Mouse (Mus musculus) testis, adult 2 months (tissue): ENCODE measurements around the gene Agps. TPM values are rescaled to one million over a fixed set of nuclear protein-coding genes. Genes with fewer than 3 reads are reported as not detected.

ENCODE experiments used
- H3K27ac ChIP-seq: fragments of 200-500 bp; 2 replicates; pipeline ENCODE4 v1.5.1; 2012; ENCODE audit warnings: low read depth, low read length; ENCODE audit not compliant: control insufficient read depth, insufficient read depth
- H3K27me3 ChIP-seq: fragments of 200-500 bp; 2 replicates; pipeline ENCODE4 v1.6.1; 2012; ENCODE audit warnings: mild to moderate bottlenecking, low read length, moderate library complexity; ENCODE audit not compliant: control insufficient read depth, insufficient read depth
- H3K36me3 ChIP-seq: fragments of 200-500 bp; 2 replicates; pipeline ENCODE4 v1.6.1; 2012; ENCODE audit warnings: mild to moderate bottlenecking, low read length; ENCODE audit not compliant: control insufficient read depth, insufficient read depth
- H3K4me1 ChIP-seq: fragments of 200-500 bp; 2 replicates; pipeline ENCODE4 v1.6.1; 2012; ENCODE audit warnings: low read length; ENCODE audit not compliant: control insufficient read depth, insufficient read depth
- H3K4me3 ChIP-seq: fragments of 200-500 bp; 2 replicates; pipeline ENCODE4 v1.5.1; 2012; ENCODE audit warnings: low read depth, mild to moderate bottlenecking, low read length, moderate library complexity, mixed read lengths; ENCODE audit not compliant: control insufficient read depth
- CTCF ChIP-seq: fragments of 200-500 bp; IDR thresholded peaks from 2 replicates; pipeline ENCODE4 v1.5.1; 2012; ENCODE audit warnings: low read depth, mild to moderate bottlenecking, inconsistent platforms, low read length, moderate library complexity; ENCODE audit not compliant: control insufficient read depth, insufficient read depth, insufficient replicate concordance
- POLR2A ChIP-seq: fragments of 200-500 bp; IDR thresholded peaks from 2 replicates; pipeline ENCODE4 v1.6.1; 2012; ENCODE audit warnings: low read depth, mild to moderate bottlenecking, inconsistent platforms, low read length, moderate library complexity; ENCODE audit not compliant: control insufficient read depth
- polyA plus RNA-seq: library from polyadenylated mRNA; depleted of rRNA; stranded (reverse); fragments of >200 nt; gene quantifications from 2 replicates; pipeline ENCODE4 v1.2.3, GENCODE M21; 2012

Agps gene
- polyA plus RNA-seq, 1 experiment: 1.9 TPM

DNA sequence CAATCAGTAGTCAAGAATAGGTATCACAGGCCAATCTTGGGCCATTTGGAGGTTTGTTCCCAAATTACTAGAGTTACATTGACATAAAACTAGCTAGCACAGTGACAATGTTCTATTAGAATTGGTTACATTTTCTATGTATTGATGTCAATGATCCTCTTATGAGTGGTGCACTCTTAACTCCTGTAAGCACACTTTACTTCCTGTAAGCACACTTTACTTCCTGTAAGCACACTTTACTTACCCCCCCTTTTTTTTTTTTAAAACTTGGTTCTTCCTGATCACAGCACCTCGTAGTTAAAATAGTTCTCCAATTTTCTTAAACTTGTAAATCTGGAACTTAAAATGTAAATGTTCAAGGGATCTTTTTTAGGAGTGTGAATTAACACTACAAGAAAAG, 75.2 kb downstream of the Agps start:
- Histone ChIP-seq H3K27me3 (no peaks in the 10 kb centered on the region), H3K36me3 (no peaks in the 10 kb centered on the region), H3K4me1 (no peaks in the 10 kb centered on the region), H3K4me3 (no peak overlapping the region), H3K27ac (no peak overlapping the region)
- TF ChIP-seq POLR2A: no peak
- no peak for TF ChIP-seq CTCF

DNA sequence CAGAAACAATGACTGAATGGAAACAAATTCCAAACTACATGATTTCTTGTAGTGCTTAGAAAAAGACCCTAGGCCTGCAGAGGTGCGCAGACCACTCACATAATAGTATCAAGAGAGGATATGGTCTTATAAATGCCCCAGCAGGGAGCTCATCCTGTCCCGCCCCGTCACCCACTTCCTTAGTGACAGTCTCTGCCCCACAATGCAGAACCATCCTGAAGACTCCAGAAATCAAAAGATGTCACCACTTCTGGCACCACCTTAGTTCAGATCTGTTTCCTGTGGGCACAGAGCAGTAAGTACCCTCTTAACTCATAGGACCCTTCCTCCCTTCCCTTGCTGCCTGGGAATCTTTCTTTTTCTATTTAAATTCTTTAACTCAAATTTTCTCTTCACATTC, 83.1 kb downstream of the Agps start:
- no peak for TF ChIP-seq POLR2A
- no peak for TF ChIP-seq CTCF
- Histone ChIP-seq H3K4me3 (no peak overlapping the region), H3K27me3 (no peaks in the 10 kb centered on the region), H3K4me1 (no peaks in the 10 kb centered on the region), H3K27ac (no peak overlapping the region), H3K36me3 (no peaks in the 10 kb centered on the region)

GRCm38 (mm10) chr2:75923807-75924340, 91.9 kb downstream of the Agps start:
- no peaks in the 10 kb centered on the region for H3K27me3 ChIP-seq
- no peak overlapping the region for H3K4me3 ChIP-seq
- no peaks in the 10 kb centered on the region for H3K4me1 ChIP-seq

DNA sequence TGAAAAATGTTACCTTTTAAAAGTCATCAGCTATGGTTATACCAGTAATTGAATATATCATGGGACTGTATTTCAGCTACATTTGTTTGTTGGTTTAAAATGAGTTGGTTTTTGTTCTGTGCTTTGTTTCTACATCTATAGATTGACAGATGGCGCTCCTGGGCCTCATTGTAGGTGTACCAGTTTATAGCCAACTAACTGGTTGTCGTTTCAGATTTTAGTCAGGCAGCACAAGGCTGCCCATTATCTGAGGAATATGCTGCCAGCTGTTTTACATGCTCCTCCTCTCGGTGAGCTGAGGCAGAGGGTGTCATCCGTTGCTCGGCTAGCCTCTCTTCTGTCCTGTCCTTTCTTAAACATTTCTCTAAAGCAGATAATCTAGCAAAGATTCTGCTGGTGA, 94.1 kb downstream of the Agps start:
- H3K4me3 ChIP-seq: no peak overlapping the region
- no peaks in the 10 kb centered on the region for H3K4me1 ChIP-seq
- TF ChIP-seq POLR2A: no peak
- no peak for TF ChIP-seq CTCF
- no peak overlapping the region for H3K27ac ChIP-seq
- H3K36me3 ChIP-seq: no peaks in the 10 kb centered on the region
- H3K27me3 ChIP-seq: no peaks in the 10 kb centered on the region

More at GRCm38 (mm10) chr2:75923807-75924340, 91.9 kb downstream of the Agps start:
- TF ChIP-seq CTCF: no peak
- no peak for TF ChIP-seq POLR2A
- H3K27ac ChIP-seq: no peak overlapping the region
- H3K36me3 ChIP-seq: no peaks in the 10 kb centered on the region

DNA sequence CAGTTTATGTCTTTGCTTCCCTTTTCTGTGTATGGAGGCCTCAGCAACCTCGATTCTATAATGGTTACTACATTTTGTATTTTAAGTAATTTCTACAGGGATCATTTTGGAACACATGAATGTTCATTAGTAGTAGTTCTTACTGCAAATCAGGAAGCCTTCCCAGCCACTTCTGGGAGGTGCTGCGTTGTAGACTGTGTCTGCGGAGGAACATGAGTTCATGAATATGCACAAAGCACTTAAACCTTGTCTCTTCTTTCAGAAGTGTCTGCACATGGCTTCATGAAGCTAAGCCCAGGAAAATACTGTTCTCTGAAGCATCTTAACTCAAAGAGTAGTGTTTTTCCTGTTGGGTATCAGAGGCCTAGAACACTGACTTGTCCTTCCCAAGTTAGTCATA, 96.0 kb downstream of the Agps start:
- Histone ChIP-seq H3K27ac (no peak overlapping the region), H3K4me3 (no peak overlapping the region), H3K4me1 (no peaks in the 10 kb centered on the region), H3K36me3 (no peaks in the 10 kb centered on the region), H3K27me3 (no peaks in the 10 kb centered on the region)
- no peak for TF ChIP-seq POLR2A
- TF ChIP-seq CTCF: no peak

DNA sequence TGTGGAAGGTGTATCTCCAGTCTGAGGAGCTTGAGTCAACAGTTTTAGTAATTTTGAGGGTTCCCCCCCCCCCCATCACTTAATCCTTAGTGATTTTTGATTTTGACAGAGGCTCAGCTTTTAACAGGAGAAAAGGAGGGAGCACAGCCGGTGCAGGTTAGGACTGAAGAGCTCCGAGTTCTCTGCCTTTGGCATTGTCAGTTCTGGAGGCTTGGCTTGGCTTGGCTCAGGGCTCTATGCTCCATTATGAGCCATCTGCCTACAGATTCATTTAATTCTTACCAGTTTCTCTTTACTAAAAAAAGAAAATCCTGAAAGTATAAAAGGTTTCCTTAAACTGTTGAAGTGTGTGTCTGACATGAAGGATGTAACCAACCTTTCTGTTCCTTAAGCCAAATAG, 97.2 kb downstream of the Agps start:
- Histone ChIP-seq H3K27me3 (no peaks in the 10 kb centered on the region), H3K27ac (no peak overlapping the region), H3K4me1 (no peaks in the 10 kb centered on the region), H3K36me3 (no peaks in the 10 kb centered on the region), H3K4me3 (no peak overlapping the region)
- TF ChIP-seq CTCF (no peak), POLR2A (no peak)

DNA sequence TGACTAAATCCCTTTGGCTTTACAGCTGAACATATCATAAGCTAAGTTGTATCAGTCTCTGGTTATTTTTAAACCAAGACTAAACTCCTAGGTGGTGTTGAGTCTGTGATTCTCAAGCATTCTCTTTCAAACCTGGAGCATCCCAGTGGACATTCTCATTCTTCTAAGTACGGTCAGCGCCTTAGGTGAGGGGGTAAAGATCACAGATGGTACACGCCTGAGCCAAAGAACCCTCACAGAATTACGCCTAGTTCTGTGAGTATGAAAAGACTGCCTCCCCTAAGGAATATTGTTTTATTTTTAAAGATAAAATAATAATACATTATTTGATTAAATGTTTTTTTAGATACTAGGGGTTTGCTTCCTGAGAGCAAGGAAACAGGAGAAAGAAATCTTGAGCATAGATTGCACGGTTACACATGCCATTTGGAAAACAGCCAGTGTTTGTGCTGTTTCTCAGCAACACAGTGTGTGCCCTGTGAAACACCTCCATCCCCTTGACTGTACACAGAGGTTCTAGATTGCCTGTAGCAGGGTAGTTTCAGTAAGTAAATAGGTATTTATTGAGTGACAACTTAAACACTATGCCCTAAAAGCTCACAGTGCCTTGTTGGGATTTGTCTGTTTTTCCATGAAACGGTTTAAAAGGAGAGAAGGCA, 97.9 kb downstream of the Agps start:
- Histone ChIP-seq H3K27ac (no peak overlapping the region), H3K36me3 (no peaks in the 10 kb centered on the region), H3K4me3 (no peak overlapping the region), H3K27me3 (no peaks in the 10 kb centered on the region), H3K4me1 (no peaks in the 10 kb centered on the region)
- no peak for TF ChIP-seq POLR2A

DNA sequence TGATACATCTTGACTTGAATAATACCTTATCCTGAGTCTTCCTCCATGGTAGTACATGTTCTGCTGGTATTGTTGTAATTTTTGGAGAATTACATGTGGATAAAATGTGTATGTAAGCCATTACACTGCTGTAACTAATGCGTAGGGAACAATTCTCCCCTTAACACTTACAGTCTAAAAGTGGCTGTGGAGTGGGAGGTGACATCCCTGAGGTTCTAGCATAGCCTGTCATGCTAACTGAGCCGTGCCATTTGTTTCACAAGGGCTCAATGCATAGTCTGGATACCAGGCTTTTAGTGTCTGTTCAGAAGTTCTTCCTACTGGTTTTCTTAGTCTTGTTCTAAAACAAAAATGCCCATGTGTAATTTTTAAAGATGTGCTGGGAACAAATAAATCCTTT, 99.0 kb downstream of the Agps start:
- TF ChIP-seq POLR2A (no peak), CTCF (no peak)
- H3K36me3 ChIP-seq: no peaks in the 10 kb centered on the region
- no peaks in the 10 kb centered on the region for H3K27me3 ChIP-seq
- no peak overlapping the region for H3K4me3 ChIP-seq
- H3K27ac ChIP-seq: no peak overlapping the region
- no peaks in the 10 kb centered on the region for H3K4me1 ChIP-seq
